Mouse (Mus musculus) adrenal gland, adult 8-10 months (tissue): Measurements from ENCODE around the gene Mt2. TPM values are rescaled to one million over a fixed set of nuclear protein-coding genes. Genes with fewer than 3 reads are reported as not detected.

Experiments used
- DNase-seq: peaks from one replicate; pipeline ENCODE4 v3.0.0; 2022
- total RNA-seq, 4 experiments: library from RNA; stranded (reverse); gene quantifications; 2 replicates each; pipeline ENCODE4 v1.2.4; 2022

Mt2 gene
- total RNA-seq, 4 experiments from 2014 or later = 120 to 244 (median 215) TPM

- DNase-seq = no peak
Observed at GRCm38 (mm10) chr8:94199202-94199869, 26.9 kb downstream of the Mt2 start.

GRCm38 (mm10) chr8:94204043-94204442 lies 31.6 kb downstream of the Mt2 start:
- DNase-seq = no peak

- DNase-seq = peak; percentile 53
Observed at GRCm38 (mm10) chr8:94205736-94206135, 33.3 kb downstream of the Mt2 start.

- no peak for DNase-seq
Observed at GRCm38 (mm10) chr8:94206256-94206655, 33.8 kb downstream of the Mt2 start.

GRCm38 (mm10) chr8:94207491-94207890 lies 35.0 kb downstream of the Mt2 start:
- DNase-seq = no peak

- DNase-seq = no peak
Observed at GRCm38 (mm10) chr8:94209639-94210038, 37.2 kb downstream of the Mt2 start.

- DNase-seq = no peak
Observed at GRCm38 (mm10) chr8:94210225-94210624, 37.8 kb downstream of the Mt2 start.

GRCm38 (mm10) chr8:94213819-94214218 lies 41.4 kb downstream of the Mt2 start:
- DNase-seq = no peak

- DNase-seq = peak; percentile 99
Observed at GRCm38 (mm10) chr8:94214252-94215173, 42.0 kb downstream of the Mt2 start, which contains the start of gene Nup93. Nup93 (plus strand) TSS chr8:94214564.

Other genes starting within 250 kb of the Mt2 start
- gene Amfr, start 159.8 kb upstream of the Mt2 start, total RNA-seq = 100 to 1,000 TPM; 211 to 343 (median 258) TPM
- gene Nudt21, start 135.6 kb upstream of the Mt2 start, total RNA-seq = 10 to 100 TPM; 37.5 to 51.4 (median 43.6) TPM
- 10 to 100 TPM; 23.0 to 31.3 (median 27.4) TPM for gene Ogfod1, start 135.5 kb upstream of the Mt2 start, total RNA-seq
- 10 to 100 TPM; 24.6 to 32.1 (median 28.2) TPM for gene Bbs2, start 73.7 kb upstream of the Mt2 start, total RNA-seq
- not detected for gene Mt4, start 35.5 kb upstream of the Mt2 start, total RNA-seq
- 10 to 100 TPM in 2 of 4 experiments, 1 to 10 TPM in 2; 7.4 to 11.2 (median 9.6) TPM for gene Mt3, start 20.1 kb upstream of the Mt2 start, total RNA-seq
- gene Mt1, start 6.4 kb downstream of the Mt2 start, total RNA-seq = 100 to 1,000 TPM; 179 to 332 (median 286) TPM
- 10 to 100 TPM; 14.4 to 19.4 (median 17.0) TPM for gene Nup93, start 41.9 kb downstream of the Mt2 start, total RNA-seq
- under 1 TPM in 1 of 4 experiments, not detected in 3; 0.16 TPM for gene Slc12a3, start 156.5 kb downstream of the Mt2 start, total RNA-seq
- 100 to 1,000 TPM; 112 to 129 (median 123) TPM for gene Herpud1, start 213.8 kb downstream of the Mt2 start, total RNA-seq